Mouse (Mus musculus): ENCODE measurements around the gene Mstn. TPM values are rescaled to one million over a fixed set of nuclear protein-coding genes. Genes with fewer than 3 reads are reported as not detected.

The Mstn gene
- polyA plus RNA-seq, 1 experiment, result not detected

DNA sequence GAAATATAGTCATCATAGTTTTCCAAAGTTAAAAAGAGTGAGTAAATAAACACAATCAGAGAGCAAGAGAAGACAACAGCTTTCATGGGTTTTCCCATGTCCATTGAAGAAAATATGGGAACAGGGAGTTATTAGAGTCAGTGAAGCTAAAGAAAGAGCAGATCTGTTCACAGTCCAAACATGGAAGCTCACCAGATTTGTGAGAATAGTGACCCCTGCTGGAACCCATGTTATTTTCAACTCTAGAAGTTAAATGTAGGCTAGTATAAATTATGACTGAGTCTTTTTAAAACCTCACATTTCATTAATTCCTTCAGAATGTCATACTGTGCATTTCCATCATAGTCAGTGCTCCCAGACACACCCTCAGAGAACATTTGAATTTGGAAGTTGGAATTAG, 28.9 kb upstream of the Mstn start:
- TF ChIP-seq USF1 (IDR thresholded peaks at IDR 0.05; ENCODE audit: low read depth) (no peak), FOSL1 (IDR thresholded peaks at IDR 0.05; ENCODE audit: insufficient read depth, low read length, poor library complexity, severe bottlenecking) (no peak), CEBPB (IDR thresholded peaks at IDR 0.05; ENCODE audit: low read depth) (no peak), CTCF (IDR thresholded peaks at IDR 0.05; ENCODE audit: control insufficient read depth, insufficient read depth, insufficient read length) (no peak), MYOG (IDR thresholded peaks at IDR 0.05; ENCODE audit: control insufficient read depth, extremely low read depth, insufficient read length) (no peak), MAX (IDR thresholded peaks at IDR 0.05) (no peak), MYOD1 (IDR thresholded peaks at IDR 0.05; ENCODE audit: control insufficient read depth, insufficient read length, low read depth) (no peak)
- Histone ChIP-seq H3K27me3 (ENCODE audit: control insufficient read depth, insufficient read depth, insufficient read length) (no peaks in the 10 kb centered on the region), H3K79me2 (ENCODE audit: control insufficient read depth, insufficient read depth) (no peaks in the 10 kb centered on the region), H3K36me3 (ENCODE audit: control insufficient read depth, insufficient read depth) (no peaks in the 10 kb centered on the region), H3K79me3 (ENCODE audit: low read depth) (no peaks in the 10 kb centered on the region), H3ac (ENCODE audit: control insufficient read depth, insufficient read length, low read depth) (no peak overlapping the region), H3K4me3 (ENCODE audit: insufficient read depth, poor library complexity, severe bottlenecking) (no peak overlapping the region)

GRCm38 (mm10) chr1:53037443-53037871, 24.0 kb upstream of the Mstn start:
- H3ac ChIP-seq (ENCODE audit: control insufficient read depth, insufficient read length, low read depth), result no peak overlapping the region
- no peaks in the 10 kb centered on the region for H3K79me3 ChIP-seq (ENCODE audit: low read depth)
- H3K27me3 ChIP-seq (ENCODE audit: control insufficient read depth, insufficient read depth, insufficient read length), result no peaks in the 10 kb centered on the region
- no peaks in the 10 kb centered on the region for H3K79me2 ChIP-seq (ENCODE audit: control insufficient read depth, insufficient read depth)
- TF ChIP-seq FOSL1 (IDR thresholded peaks at IDR 0.05; ENCODE audit: insufficient read depth, low read length, poor library complexity, severe bottlenecking) (no peak), USF1 (IDR thresholded peaks at IDR 0.05; ENCODE audit: low read depth) (no peak), CEBPB (IDR thresholded peaks at IDR 0.05; ENCODE audit: low read depth) (no peak), MYOD1 (IDR thresholded peaks at IDR 0.05; ENCODE audit: control insufficient read depth, insufficient read length, low read depth) (no peak)
- no peaks in the 10 kb centered on the region for H3K36me3 ChIP-seq (ENCODE audit: control insufficient read depth, insufficient read depth)
- H3K4me3 ChIP-seq (ENCODE audit: insufficient read depth, poor library complexity, severe bottlenecking), result no peak overlapping the region

DNA sequence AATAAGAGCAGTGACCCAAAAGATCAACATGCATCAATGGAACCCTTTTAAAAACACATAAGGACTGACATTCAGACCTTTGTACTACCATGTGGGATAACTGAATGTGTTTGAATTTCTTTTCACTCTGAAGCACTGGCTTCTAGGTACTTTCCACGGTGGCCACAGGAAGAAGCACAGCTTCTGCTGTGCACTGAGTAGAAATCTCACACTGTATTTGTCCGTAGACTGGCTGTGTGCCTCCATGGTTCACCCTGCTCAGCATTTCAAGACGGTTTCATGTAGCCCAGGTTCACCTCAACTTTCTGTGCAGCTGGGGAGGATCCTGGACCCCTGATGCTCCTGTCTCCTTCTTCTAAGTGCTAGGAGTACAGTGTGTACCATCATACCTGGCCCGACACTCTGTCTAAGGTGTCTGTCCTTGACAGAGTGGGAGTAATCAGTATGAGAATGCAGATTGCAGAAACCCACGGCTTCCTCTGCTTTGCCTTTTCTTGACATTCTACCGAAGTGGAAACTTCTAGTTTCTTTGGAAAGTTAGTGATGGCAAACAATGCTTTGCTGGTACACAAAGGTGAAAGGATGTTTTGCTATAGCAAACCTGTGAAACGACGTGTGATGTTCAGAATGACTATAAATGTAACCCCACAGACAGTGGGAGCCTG, 11.5 kb upstream of the Mstn start:
- no peaks in the 10 kb centered on the region for H3K27me3 ChIP-seq (ENCODE audit: control insufficient read depth, insufficient read depth, insufficient read length)
- H3K79me2 ChIP-seq (ENCODE audit: control insufficient read depth, insufficient read depth), result no peaks in the 10 kb centered on the region
- no peaks in the 10 kb centered on the region for H3K79me3 ChIP-seq (ENCODE audit: low read depth)
- TF ChIP-seq FOSL1 (IDR thresholded peaks at IDR 0.05; ENCODE audit: insufficient read depth, low read length, poor library complexity, severe bottlenecking), result no peak
- no peak for TF ChIP-seq MYOD1 (IDR thresholded peaks at IDR 0.05; ENCODE audit: control insufficient read depth, insufficient read length, low read depth)
- TF ChIP-seq MYOG (IDR thresholded peaks at IDR 0.05; ENCODE audit: control insufficient read depth, extremely low read depth, insufficient read length), result no peak
- TF ChIP-seq CTCF (IDR thresholded peaks at IDR 0.05; ENCODE audit: control insufficient read depth, insufficient read depth, insufficient read length), result no peak
- TF ChIP-seq CEBPB (IDR thresholded peaks at IDR 0.05; ENCODE audit: low read depth), result no peak
- no peak for TF ChIP-seq MAX (IDR thresholded peaks at IDR 0.05)
- TF ChIP-seq USF1 (IDR thresholded peaks at IDR 0.05; ENCODE audit: low read depth), result no peak
- H3ac ChIP-seq (ENCODE audit: control insufficient read depth, insufficient read length, low read depth), result no peak overlapping the region
- no peaks in the 10 kb centered on the region for H3K36me3 ChIP-seq (ENCODE audit: control insufficient read depth, insufficient read depth)
- H3K4me3 ChIP-seq (ENCODE audit: insufficient read depth, poor library complexity, severe bottlenecking), result no peak overlapping the region

DNA sequence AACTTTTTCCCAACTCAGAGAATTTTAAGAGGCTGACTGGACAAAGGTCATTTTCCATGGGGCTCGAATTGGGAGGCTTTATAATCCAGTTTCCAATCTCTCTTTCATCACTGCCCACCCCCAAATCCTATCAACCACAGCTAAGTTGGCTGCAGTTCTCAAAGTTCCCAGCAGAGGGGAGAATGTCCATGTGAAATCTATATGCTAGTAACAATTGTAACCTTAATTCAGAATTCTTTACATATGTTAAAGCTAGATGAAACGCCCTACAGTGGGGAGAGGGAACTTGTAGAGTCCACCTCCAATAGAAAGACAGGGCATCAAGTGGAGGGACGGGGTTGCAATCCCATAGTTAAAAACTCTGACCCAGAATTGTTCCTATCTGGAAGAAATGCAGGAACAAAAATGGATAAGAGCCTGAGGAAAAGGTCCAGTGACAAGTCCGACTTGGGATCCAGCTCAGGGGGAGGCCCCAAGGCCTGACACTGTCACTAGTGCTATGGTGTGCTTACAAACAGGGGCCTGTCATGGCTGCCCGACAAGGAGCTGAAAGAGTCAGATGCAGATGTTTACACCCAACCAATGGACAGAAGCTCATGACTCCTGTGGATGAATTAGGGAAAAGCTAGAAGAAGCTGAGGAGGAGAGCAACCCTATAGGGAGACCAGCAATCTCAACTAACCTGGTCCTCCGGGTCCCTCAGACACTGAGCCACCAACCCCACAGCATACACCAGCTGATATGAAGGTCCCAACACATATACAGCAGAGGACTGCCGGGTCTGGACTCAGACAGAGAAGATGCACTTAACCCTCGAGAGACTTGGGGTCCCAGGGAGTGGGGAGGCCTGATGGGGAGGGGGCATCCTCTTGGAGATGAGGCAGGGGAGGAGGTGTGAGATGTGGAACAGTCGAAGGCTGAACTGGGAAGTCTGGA, 8.1 kb upstream of the Mstn start:
- Histone ChIP-seq H3K4me3 (ENCODE audit: insufficient read depth, poor library complexity, severe bottlenecking) (no peak overlapping the region), H3K79me3 (ENCODE audit: low read depth) (no peaks in the 10 kb centered on the region), H3ac (ENCODE audit: control insufficient read depth, insufficient read length, low read depth) (no peak overlapping the region), H3K36me3 (ENCODE audit: control insufficient read depth, insufficient read depth) (no peaks in the 10 kb centered on the region), H3K79me2 (ENCODE audit: control insufficient read depth, insufficient read depth) (no peaks in the 10 kb centered on the region), H3K27me3 (ENCODE audit: control insufficient read depth, insufficient read depth, insufficient read length) (no peaks in the 10 kb centered on the region)
- TF ChIP-seq USF1 (IDR thresholded peaks at IDR 0.05; ENCODE audit: low read depth) (no peak), MYOG (IDR thresholded peaks at IDR 0.05; ENCODE audit: control insufficient read depth, extremely low read depth, insufficient read length) (no peak), MAX (IDR thresholded peaks at IDR 0.05) (no peak), FOSL1 (IDR thresholded peaks at IDR 0.05; ENCODE audit: insufficient read depth, low read length, poor library complexity, severe bottlenecking) (no peak), CTCF (IDR thresholded peaks at IDR 0.05; ENCODE audit: control insufficient read depth, insufficient read depth, insufficient read length) (no peak), MYOD1 (IDR thresholded peaks at IDR 0.05; ENCODE audit: control insufficient read depth, insufficient read length, low read depth) (no peak), CEBPB (IDR thresholded peaks at IDR 0.05; ENCODE audit: low read depth) (no peak)

GRCm38 (mm10) chr1:53059106-53059505, 2.3 kb upstream of the Mstn start:
- Histone ChIP-seq H3K79me3 (ENCODE audit: low read depth) (no peaks in the 10 kb centered on the region), H3K79me2 (ENCODE audit: control insufficient read depth, insufficient read depth) (no peaks in the 10 kb centered on the region), H3K27me3 (ENCODE audit: control insufficient read depth, insufficient read depth, insufficient read length) (no peaks in the 10 kb centered on the region), H3K4me3 (ENCODE audit: insufficient read depth, poor library complexity, severe bottlenecking) (no peak overlapping the region), H3ac (ENCODE audit: control insufficient read depth, insufficient read length, low read depth) (no peak overlapping the region), H3K36me3 (ENCODE audit: control insufficient read depth, insufficient read depth) (no peaks in the 10 kb centered on the region)
- TF ChIP-seq CTCF (IDR thresholded peaks at IDR 0.05; ENCODE audit: control insufficient read depth, insufficient read depth, insufficient read length) (no peak), MAX (IDR thresholded peaks at IDR 0.05) (no peak), MYOG (IDR thresholded peaks at IDR 0.05; ENCODE audit: control insufficient read depth, extremely low read depth, insufficient read length) (no peak), USF1 (IDR thresholded peaks at IDR 0.05; ENCODE audit: low read depth) (no peak), FOSL1 (IDR thresholded peaks at IDR 0.05; ENCODE audit: insufficient read depth, low read length, poor library complexity, severe bottlenecking) (no peak), CEBPB (IDR thresholded peaks at IDR 0.05; ENCODE audit: low read depth) (no peak), MYOD1 (IDR thresholded peaks at IDR 0.05; ENCODE audit: control insufficient read depth, insufficient read length, low read depth) (no peak)
